Mouse (Mus musculus) macrophage (primary cell): Measurements from ENCODE around the gene Arf6. TPM values are rescaled to one million over a fixed set of nuclear protein-coding genes. Genes with fewer than 3 reads are reported as not detected.
A peak's percentile ranks its signal among the peaks of the same experiment; 100 is the strongest.
"Not testable (repeated sequence)": the region's sequence is repeated elsewhere in the genome, so short reads cannot be mapped to it uniquely, and the experiment has no call there.

Source experiments
- H3K27ac ChIP-seq: fragments of 350-480 bp; formaldehyde crosslinking; 2 replicates; pipeline ENCODE4 v1.9.0; 2021
- H3K36me3 ChIP-seq: fragments of 350-480 bp; formaldehyde crosslinking; 2 replicates; pipeline ENCODE4 v1.9.0; 2021; ENCODE audit errors: inconsistent target
- H3K4me3 ChIP-seq: fragments of 350-480 bp; formaldehyde crosslinking; 2 replicates; pipeline ENCODE4 v1.9.0; 2021; ENCODE audit errors: inconsistent target
- H3K79me2 ChIP-seq: fragments of 350-480 bp; formaldehyde crosslinking; 2 replicates; pipeline ENCODE4 v1.9.0; 2021; ENCODE audit errors: inconsistent target
- WGBS: methylation state at CpG from one replicate; pipeline ENCODE4 v1.1.7; 2026; ENCODE audit warnings: inconsistent platforms; ENCODE audit not compliant: missing documents; 5-methylcytosine and 5-hydroxymethylcytosine counted together
- polyA plus RNA-seq: library from polyadenylated mRNA; stranded (reverse); fragments of 250-400 nt; gene quantifications from 3 replicates; pipeline ENCODE4 v1.2.4, GENCODE M21; 2018; ENCODE audit warnings: inconsistent platforms

Arf6 gene
- polyA plus RNA-seq, 1 experiment from 2014 or later: 84.8 TPM

GRCm38 (mm10) chr12:69363899-69364762, 7.8 kb upstream of the Arf6 start:
- Histone ChIP-seq H3K27ac (peak overlapping the region; percentile 68), H3K79me2 (no peaks in the 10 kb centered on the region), H3K4me3 (peak overlapping the region; percentile 49), H3K36me3 (no peaks in the 10 kb centered on the region)
- WGBS: 6% methylated on average over 32 of the region's 32 CpGs

GRCm38 (mm10) chr12:69365757-69366156, 6.2 kb upstream of the Arf6 start:
- 49% methylated on average over 7 of the region's 7 CpGs for WGBS
- Histone ChIP-seq H3K79me2 (no peaks in the 10 kb centered on the region), H3K27ac (0 out of 2 replicates have a peak overlapping the region, but pooled peaks have one; percentile 10), H3K36me3 (no peaks in the 10 kb centered on the region), H3K4me3 (no peak overlapping the region)

GRCm38 (mm10) chr12:69366424-69366823, 5.5 kb upstream of the Arf6 start:
- Histone ChIP-seq H3K4me3 (no peak overlapping the region), H3K36me3 (no peaks in the 10 kb centered on the region), H3K27ac (no peak overlapping the region), H3K79me2 (no peaks in the 10 kb centered on the region)

- Histone ChIP-seq H3K27ac (peak overlapping the region; percentile 24; the same call in 1 of the 2 replicates), H3K36me3 (no peaks in the 10 kb centered on the region), H3K79me2 (peaks cover under 1% of the 10 kb centered on the region), H3K4me3 (no peak overlapping the region)
- WGBS: 48% methylated on average over 2 of the region's 2 CpGs
These were observed 4.4 kb upstream of the Arf6 start for GRCm38 (mm10) chr12:69367557-69367956.

GRCm38 (mm10) chr12:69370936-69371335, 1.0 kb upstream of the Arf6 start:
- 13% methylated on average over 7 of the region's 7 CpGs for WGBS
- H3K27ac ChIP-seq: peak overlapping the region; percentile 81
- H3K4me3 ChIP-seq: peak overlapping the region; percentile 46
- H3K79me2 ChIP-seq: peaks cover 34% of the 10 kb centered on the region
- H3K36me3 ChIP-seq: no peaks in the 10 kb centered on the region

- H3K4me3 ChIP-seq: peak overlapping the region; percentile 46
- peaks cover 39% of the 10 kb centered on the region for H3K79me2 ChIP-seq
- H3K27ac ChIP-seq: peak overlapping the region; percentile 81
- no peaks in the 10 kb centered on the region for H3K36me3 ChIP-seq
- WGBS: under 1% methylated on average over 20 of the region's 24 CpGs
These were observed 513 bp upstream of the Arf6 start for GRCm38 (mm10) chr12:69371421-69371853.

- Histone ChIP-seq H3K36me3 (no peaks in the 10 kb centered on the region), H3K4me3 (peak overlapping the region; percentile 86), H3K27ac (peak overlapping the region; percentile 80), H3K79me2 (peaks cover 53% of the 10 kb centered on the region)
- under 1% methylated on average over 34 of the region's 42 CpGs for WGBS
These were observed 881 bp downstream of the Arf6 start for GRCm38 (mm10) chr12:69372731-69373331.

- Histone ChIP-seq H3K27ac (peak overlapping the region; percentile 80), H3K79me2 (peaks cover 66% of the 10 kb centered on the region), H3K4me3 (peak overlapping the region; percentile 86), H3K36me3 (no peaks in the 10 kb centered on the region)
- WGBS: 6% methylated on average over 11 of the region's 11 CpGs
These were observed 2.2 kb downstream of the Arf6 start for GRCm38 (mm10) chr12:69373850-69374766.

- 70% methylated on average over 2 of the region's 2 CpGs for WGBS
- Histone ChIP-seq H3K79me2 (peaks cover 71% of the 10 kb centered on the region), H3K27ac (no peak overlapping the region), H3K36me3 (no peaks in the 10 kb centered on the region), H3K4me3 (no peak overlapping the region)
These were observed 4.2 kb downstream of the Arf6 start for GRCm38 (mm10) chr12:69376132-69376531.

- Histone ChIP-seq H3K4me3 (no peak overlapping the region), H3K79me2 (peaks cover 71% of the 10 kb centered on the region), H3K27ac (no peak overlapping the region), H3K36me3 (no peaks in the 10 kb centered on the region)
- 92% methylated on average over 1 of the region's 1 CpGs for WGBS
These were observed 5.2 kb downstream of the Arf6 start for GRCm38 (mm10) chr12:69377188-69377587.

GRCm38 (mm10) chr12:69377636-69378035, 5.7 kb downstream of the Arf6 start:
- not testable (repeated sequence) for H3K36me3 ChIP-seq, H3K27ac ChIP-seq, H3K4me3 ChIP-seq
- WGBS: 93% methylated on average over 6 of the region's 6 CpGs
- peaks cover 70% of the 10 kb centered on the region for H3K79me2 ChIP-seq

- Histone ChIP-seq H3K4me3 (no peak overlapping the region), H3K27ac (no peak overlapping the region), H3K36me3 (no peaks in the 10 kb centered on the region), H3K79me2 (peaks cover 58% of the 10 kb centered on the region)
- WGBS: 92% methylated on average over 10 of the region's 11 CpGs
These were observed 6.9 kb downstream of the Arf6 start for GRCm38 (mm10) chr12:69378558-69379454.

- 93% methylated on average over 1 of the region's 1 CpGs for WGBS
- peaks cover 17% of the 10 kb centered on the region; the same call in 1 of the 2 replicates for H3K79me2 ChIP-seq
- H3K4me3 ChIP-seq: no peak overlapping the region
- no peaks in the 10 kb centered on the region for H3K36me3 ChIP-seq
- H3K27ac ChIP-seq: no peak overlapping the region
These were observed 10.9 kb downstream of the Arf6 start for GRCm38 (mm10) chr12:69382880-69383279.
